In the genomic region with DNA sequence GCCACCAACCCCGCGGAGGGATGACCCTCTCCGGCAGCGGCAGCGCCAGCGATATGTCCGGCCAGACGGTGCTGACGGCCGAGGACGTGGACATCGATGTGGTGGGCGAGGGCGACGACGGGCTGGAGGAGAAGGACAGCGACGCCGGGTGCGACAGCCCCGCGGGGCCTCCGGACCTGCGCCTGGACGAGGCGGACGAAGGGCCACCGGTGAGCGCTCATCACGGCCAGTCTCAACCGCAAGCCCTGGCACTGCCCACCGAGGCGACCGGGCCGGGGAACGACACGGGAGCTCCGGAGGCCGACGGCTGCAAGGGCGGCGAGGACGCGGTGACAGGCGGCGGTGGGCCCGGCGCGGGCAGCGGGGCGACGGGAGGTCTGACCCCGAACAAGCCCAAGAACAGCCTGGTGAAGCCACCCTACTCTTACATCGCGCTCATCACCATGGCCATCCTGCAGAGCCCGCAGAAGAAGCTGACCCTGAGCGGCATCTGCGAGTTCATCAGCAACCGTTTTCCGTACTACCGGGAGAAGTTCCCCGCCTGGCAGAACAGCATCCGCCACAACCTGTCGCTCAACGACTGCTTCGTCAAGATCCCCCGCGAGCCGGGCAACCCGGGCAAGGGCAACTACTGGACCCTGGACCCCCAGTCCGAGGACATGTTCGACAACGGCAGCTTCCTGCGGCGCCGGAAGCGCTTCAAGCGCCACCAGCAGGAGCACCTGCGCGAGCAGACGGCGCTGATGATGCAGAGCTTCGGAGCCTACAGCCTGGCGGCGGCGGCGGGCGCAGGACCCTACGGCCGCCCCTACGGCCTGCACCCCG, we compare ENCODE assay signal across 8 mouse cellular contexts. TPM values are rescaled to one million over a fixed set of nuclear protein-coding genes. Genes with fewer than 3 reads are reported as not detected.
DNase-seq lines count a peak whose midpoint lies in the region; ATAC-seq and TF ChIP-seq lines count a peak whose summit lies in the region.

No protein-coding gene starts in this region.

- under 1% methylated on average over 77 of the region's 92 CpGs for WGBS in embryonic facial prominence, embryonic 11.5 days
- WGBS in hindbrain, embryonic 12.5 days: under 1% methylated on average over 87 of the region's 92 CpGs

- ATAC-seq in embryonic facial prominence, embryonic 11.5 days (replicated peaks; ENCODE audit: insufficient number of reproducible peaks, low FRiP score, low TSS enrichment, low read depth): no peak
- ATAC-seq in hindbrain, embryonic 12.5 days (ENCODE audit: low FRiP score): 0 out of 2 replicates have a peak, but pooled peaks have one; percentile 33

- peak overlapping the region; percentile 33 for H3K4me2 ChIP-seq in embryonic facial prominence, embryonic 11.5 days (ENCODE audit: low read depth, low read length)
- peak overlapping the region; percentile 45 for H3K4me2 ChIP-seq in hindbrain, embryonic 12.5 days (replicated peaks)

- TF ChIP-seq CTCF in gastrocnemius, adult 2 months (IDR thresholded peaks at IDR 0.05): no peak

- peak overlapping the region; percentile 63 for H3K4me3 ChIP-seq in gastrocnemius, adult 2 months
- H3K4me3 ChIP-seq in embryonic facial prominence, embryonic 11.5 days (ENCODE audit: low read depth, low read length): peak overlapping the region; percentile 24
- H3K4me3 ChIP-seq in hindbrain, embryonic 12.5 days: peak overlapping the region; percentile 37

- no peaks in the 10 kb centered on the region; the same call in 1 of the 2 replicates for H3K4me1 ChIP-seq in embryonic facial prominence, embryonic 11.5 days (ENCODE audit: control insufficient read depth, insufficient read depth, low read length)
- peaks cover 24% of the 10 kb centered on the region for H3K4me1 ChIP-seq in hindbrain, embryonic 12.5 days

- no peaks in the 10 kb centered on the region for H3K9me3 ChIP-seq in embryonic facial prominence, embryonic 11.5 days (replicated peaks; ENCODE audit: control insufficient read depth, low read length)
- H3K9me3 ChIP-seq in hindbrain, embryonic 12.5 days (replicated peaks): no peaks in the 10 kb centered on the region

- no peaks in the 10 kb centered on the region for H3K36me3 ChIP-seq in embryonic facial prominence, embryonic 11.5 days (replicated peaks; ENCODE audit: control insufficient read depth, insufficient read depth, low read depth, low read length)
- H3K36me3 ChIP-seq in hindbrain, embryonic 12.5 days: no peaks in the 10 kb centered on the region

- intact Hi-C loops in gastrocnemius, adult 2 months (cut with DNase I): no loop called here
- intact Hi-C loops in gastrocnemius, postnatal 14 days (cut with DNase I; ENCODE audit: low total_unique reads): no loop called here

- DNase-seq in gastrocnemius, adult 2 months: peak; percentile 33
- no peak for DNase-seq in gastrocnemius, postnatal 14 days
- DNase-seq in CD4-positive, CD25-positive, alpha-beta regulatory T cell, adult 2 months (ENCODE audit: low read depth, low spot score): peak; percentile 44
- peak; percentile 27 for DNase-seq in embryonic facial prominence, embryonic 11.5 days (ENCODE audit: low spot score)
- DNase-seq in mesoderm, embryonic 11.5 days (ENCODE audit: low read depth, low spot score): peak; percentile 52
- peak; percentile 36 for DNase-seq in yolk sac, embryonic 10.5 days (ENCODE audit: low spot score)
- DNase-seq in right cerebral cortex, postnatal 36 days (ENCODE audit: low spot score in 2 of 2): no peak

- peaks cover 66% of the 10 kb centered on the region for H3K27me3 ChIP-seq in embryonic facial prominence, embryonic 11.5 days (ENCODE audit: control insufficient read depth, insufficient read depth, low read length)
- peaks cover 87% of the 10 kb centered on the region for H3K27me3 ChIP-seq in hindbrain, embryonic 12.5 days

- peak overlapping the region; percentile 13 for H3K9ac ChIP-seq in embryonic facial prominence, embryonic 11.5 days (replicated peaks; ENCODE audit: low read length)
- peak overlapping the region; percentile 53 for H3K9ac ChIP-seq in hindbrain, embryonic 12.5 days

- H3K27ac ChIP-seq in gastrocnemius, adult 2 months: peak overlapping the region; percentile 70
- H3K27ac ChIP-seq in embryonic facial prominence, embryonic 11.5 days (replicated peaks; ENCODE audit: low read depth, low read length): no peak overlapping the region; the same call in 1 of the 2 replicates
- peak overlapping the region; percentile 77 for H3K27ac ChIP-seq in hindbrain, embryonic 12.5 days

RNA-seq across cellular contexts. Expression of gene Foxd3, which starts 0.7 kb away (rescaled TPM):
- total RNA-seq in gastrocnemius, adult 2 months (2021): 1 to 10 TPM in 1 of 2 experiments, under 1 TPM in 1; 0.84 to 1.7 TPM
- total RNA-seq in gastrocnemius, postnatal 14 days (2021): 1 to 10 TPM; 2.4 to 3.9 TPM
- 1.0 and 1.7 TPM in 2 replicates for polyA plus RNA-seq in embryonic facial prominence, embryonic 11.5 days (2014; fragmentation: Nextera tagmentation; extraction: Ambion mirVana)
- polyA plus RNA-seq in hindbrain, embryonic 12.5 days (2016; fragmentation: Nextera tagmentation; extraction: Ambion mirVana): 4.4 and 5.1 TPM in 2 replicates

RNA-seq across cellular contexts. Expression of gene Alg6, which starts 58.6 kb away (rescaled TPM):
- 1 to 10 TPM; 5.4 to 6.8 TPM for total RNA-seq in gastrocnemius, adult 2 months (2021)
- total RNA-seq in gastrocnemius, postnatal 14 days (2021): 1 to 10 TPM; 6.7 to 7.2 TPM
- 19.8 and 20.4 TPM in 2 replicates for polyA plus RNA-seq in embryonic facial prominence, embryonic 11.5 days (2014; fragmentation: Nextera tagmentation; extraction: Ambion mirVana)
- polyA plus RNA-seq in hindbrain, embryonic 12.5 days (2016; fragmentation: Nextera tagmentation; extraction: Ambion mirVana): 14.0 and 14.3 TPM in 2 replicates

Comparison
In these comparisons a context has a peak if more than half of its experiments do, and no peak if none do; other contexts are left out.
1. DNase-seq: peak in gastrocnemius, adult 2 months (single experiment), CD4-positive, CD25-positive, alpha-beta regulatory T cell, adult 2 months (single experiment), embryonic facial prominence, embryonic 11.5 days (single experiment), mesoderm, embryonic 11.5 days (single experiment) and yolk sac, embryonic 10.5 days (single experiment); none in gastrocnemius, postnatal 14 days (single experiment) and right cerebral cortex, postnatal 36 days (0 of 2).
2. Peak in every context shown above with its lines, with median percentiles within 50 percentile points of each other: H3K4me3 ChIP-seq.